Mouse (Mus musculus) ES-E14 (cell line): Measurements from ENCODE around the gene Slc39a7.

Source experiments
- CHD2 ChIP-seq: IDR thresholded peaks from 2 replicates; pipeline ENCODE4 v1.6.1; 2014; ENCODE audit warnings: mild to moderate bottlenecking, low read depth, low read length, inconsistent platforms
- HCFC1 ChIP-seq: IDR thresholded peaks from 2 replicates; pipeline ENCODE4 v1.6.1; 2012; ENCODE audit warnings: low read length, inconsistent platforms, borderline replicate concordance; ENCODE audit not compliant: insufficient read depth
- MAFK ChIP-seq: IDR thresholded peaks from 2 replicates; pipeline ENCODE4 v1.6.1; 2014; ENCODE audit warnings: mild to moderate bottlenecking, low read depth, low read length, inconsistent platforms; ENCODE audit not compliant: insufficient read depth
- ZC3H11A ChIP-seq: IDR thresholded peaks from 2 replicates; pipeline ENCODE4 v1.6.1; 2012; ENCODE audit warnings: low read depth, mild to moderate bottlenecking, inconsistent platforms, low read length, borderline replicate concordance
- ZNF384 ChIP-seq: IDR thresholded peaks from 2 replicates; pipeline ENCODE4 v1.6.1; 2012; ENCODE audit warnings: low read depth, low read length, inconsistent platforms

DNA sequence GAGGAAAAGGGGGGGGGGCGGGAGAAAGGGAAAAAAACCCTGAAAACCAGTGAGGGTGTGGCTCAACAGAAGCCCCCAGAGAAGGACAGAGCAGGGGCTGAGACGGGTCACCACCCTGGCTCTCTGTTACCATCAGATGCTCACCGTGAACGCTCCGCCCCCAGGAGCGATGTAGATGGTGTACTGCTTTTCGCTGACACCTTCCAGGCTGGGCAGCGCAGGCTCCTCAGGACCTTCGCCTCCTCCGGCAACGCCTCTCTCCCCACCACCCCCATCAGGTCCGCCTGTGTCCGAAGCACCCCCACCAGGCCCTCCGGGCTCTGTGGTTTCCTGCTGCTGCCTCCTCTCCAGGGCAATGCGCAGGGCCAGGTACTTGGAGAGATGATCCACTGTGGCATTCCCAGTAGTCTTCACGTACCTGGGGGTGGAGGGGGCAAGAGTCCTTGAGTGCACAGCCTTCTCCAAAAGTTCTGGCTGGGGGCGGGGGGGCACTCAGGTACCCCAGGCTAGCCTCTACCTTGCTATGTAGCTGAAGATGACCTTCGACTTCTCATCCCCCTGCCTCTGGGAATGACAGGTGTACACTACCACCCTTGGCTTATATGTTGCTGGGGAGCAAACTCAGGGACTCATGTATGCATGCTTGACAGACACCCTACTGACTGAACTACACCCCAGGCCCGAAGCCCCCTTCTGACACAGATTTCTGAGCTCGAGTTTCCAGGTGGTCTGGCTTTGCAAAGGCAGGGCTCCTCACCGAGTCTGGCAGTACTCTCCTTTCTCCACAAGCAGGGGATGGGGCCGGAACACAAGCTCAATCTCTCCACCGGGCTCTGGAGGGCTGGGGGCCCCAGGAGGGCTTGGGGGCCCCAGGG is 9.7 kb downstream of the Slc39a7 start:
- TF ChIP-seq ZNF384, result no peak
- TF ChIP-seq ZC3H11A, result no peak
- TF ChIP-seq MAFK, result no peak
- no peak for TF ChIP-seq CHD2
- TF ChIP-seq HCFC1, result no peak
